Mouse (Mus musculus): ENCODE data around the gene Bex4. TPM values are rescaled to one million over a fixed set of nuclear protein-coding genes. Genes with fewer than 3 reads are reported as not detected.

Bex4 gene
- 71.3 and 141 TPM in 2 replicates for polyA plus RNA-seq (2012; rRNA removed)

DNA sequence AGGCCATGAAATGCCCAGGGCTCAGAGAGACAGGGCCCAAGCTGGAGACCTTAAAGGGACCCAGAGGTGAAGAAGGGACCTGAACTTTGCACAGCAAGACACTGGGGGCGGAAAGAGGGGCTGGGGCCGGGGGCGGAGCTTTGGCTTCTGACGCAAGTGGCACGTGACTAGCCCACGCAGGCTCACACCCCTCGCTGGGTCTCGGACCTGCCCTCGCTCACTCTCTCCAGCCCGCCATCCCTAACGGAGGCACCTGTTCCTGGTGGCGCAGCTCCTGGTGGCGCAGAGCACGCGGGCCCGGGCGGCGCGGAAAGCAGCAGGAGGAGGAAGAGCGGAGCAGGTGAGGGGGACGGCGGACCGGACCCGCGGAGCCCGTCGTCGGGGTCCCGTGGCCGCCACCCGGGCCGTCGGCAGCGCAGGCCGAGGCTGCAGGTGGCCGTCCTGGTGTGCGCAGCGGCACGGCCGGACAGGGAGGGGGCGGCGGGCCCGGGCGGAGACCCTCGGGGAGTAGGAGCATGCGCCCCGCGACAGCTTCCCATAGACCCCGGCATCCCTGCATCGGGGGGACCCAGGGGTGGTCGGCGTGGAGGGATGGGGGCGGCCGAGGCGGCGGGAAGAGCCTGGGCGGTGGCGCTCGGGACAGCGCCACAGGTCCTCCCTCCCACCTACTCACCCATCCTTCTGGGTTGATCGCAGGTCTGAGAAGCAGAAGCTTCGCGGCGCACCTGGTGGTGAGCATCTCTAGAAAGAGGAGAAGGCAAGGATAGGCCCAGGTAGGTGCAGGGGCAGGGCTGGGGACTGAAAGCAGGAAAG is at the start of gene Bex4:
TSS of gene Bex4 (plus strand) at position 170 of the 813 bp plus-strand sequence.

DNA sequence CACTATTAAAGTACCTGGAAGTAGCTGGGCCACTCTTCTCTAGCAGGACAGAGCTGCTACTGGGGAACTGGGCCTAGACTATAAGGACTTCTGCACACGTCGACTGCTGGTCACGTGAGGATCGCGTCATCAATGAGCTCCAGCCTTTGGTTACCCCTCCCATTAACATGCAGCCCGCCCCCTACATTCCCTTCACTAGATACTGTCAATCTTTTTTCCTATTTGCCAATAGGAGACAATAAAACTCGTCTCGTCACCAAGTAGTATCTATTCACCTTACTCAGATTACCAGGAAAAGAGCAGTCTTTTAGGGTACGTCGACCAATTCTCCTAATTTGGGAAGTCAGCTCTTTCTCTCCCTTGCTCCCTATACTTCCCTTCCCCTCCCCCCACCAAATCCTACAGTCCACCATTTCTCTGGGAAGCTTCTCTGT is 33.3 kb downstream of the Bex4 start, which contains the start of gene Tceal8:
TSS of gene Tceal8 (minus strand) at position 225 of the 434 bp plus-strand sequence.

Other genes with a start within 250 kb of the Bex4 start
- 57.2 and 65.6 TPM in 2 replicates for gene Arxes2, start 145.2 kb upstream of the Bex4 start, polyA plus RNA-seq (2012; rRNA removed)
- 13.1 and 15.1 TPM in 2 replicates for gene Arxes1, start 105.6 kb upstream of the Bex4 start, polyA plus RNA-seq (2012; rRNA removed)
- 186 and 331 TPM in 2 replicates for gene Bex2, start 70.8 kb upstream of the Bex4 start, polyA plus RNA-seq (2012; rRNA removed)
- gene Nxf3, start 53.7 kb upstream of the Bex4 start, polyA plus RNA-seq (2012; rRNA removed), result 0.06 and 0.14 TPM in 2 replicates
- 150 and 169 TPM in 2 replicates for gene Tceal8, start 33.3 kb downstream of the Bex4 start, polyA plus RNA-seq (2012; rRNA removed)
- gene Tceal5, start 64.9 kb downstream of the Bex4 start, polyA plus RNA-seq (2012; rRNA removed), result 15.9 and 17.3 TPM in 2 replicates
- gene Tceal7, start 75.8 kb downstream of the Bex4 start, polyA plus RNA-seq (2012; rRNA removed), result 0.79 and 2.9 TPM in 2 replicates
- 124 and 232 TPM in 2 replicates for gene Bex1, start 76.5 kb downstream of the Bex4 start, polyA plus RNA-seq (2012; rRNA removed)
- 395 and 431 TPM in 2 replicates for gene Tceal9, start 106.1 kb downstream of the Bex4 start, polyA plus RNA-seq (2012; rRNA removed)
- gene Bex3, start 131.3 kb downstream of the Bex4 start, polyA plus RNA-seq (2012; rRNA removed), result 639 and 646 TPM in 2 replicates

All from central nervous system, embryonic 11.5 days (tissue).